Mouse (Mus musculus): Measurements from ENCODE around the gene Atp6v0d1.

The Atp6v0d1 gene

DNA sequence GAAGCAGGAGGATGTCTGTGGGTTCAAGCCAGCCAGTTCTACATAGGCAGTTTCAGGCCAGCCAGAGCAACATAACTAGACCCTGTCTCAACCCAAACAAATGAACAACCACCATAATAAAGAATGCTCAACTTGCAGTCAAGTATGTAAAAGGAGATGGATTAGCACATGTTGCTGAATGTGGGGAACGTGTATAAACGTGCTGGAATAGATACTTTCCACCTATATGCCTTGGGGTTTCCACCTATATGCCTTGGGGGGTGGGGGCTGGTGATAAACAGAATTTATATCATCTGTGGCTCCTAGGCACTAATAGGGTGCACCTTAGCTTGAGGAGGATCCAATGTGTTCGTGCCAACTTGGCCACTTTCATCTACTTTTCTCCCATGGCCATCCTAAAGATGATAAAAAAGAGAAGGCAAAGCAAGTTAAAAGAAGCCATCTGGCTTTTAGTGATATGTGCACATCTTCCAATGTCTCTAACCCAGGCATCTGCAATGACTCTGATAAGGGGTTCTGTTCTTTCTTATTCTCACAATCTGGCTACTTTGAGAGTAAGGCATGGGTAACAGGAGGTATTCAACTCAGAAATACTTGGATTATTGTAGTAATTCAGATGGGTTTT lies 23.7 kb downstream of the Atp6v0d1 start:
- in situ Hi-C loops (cut with MboI, MseI), result no loop called here

DNA sequence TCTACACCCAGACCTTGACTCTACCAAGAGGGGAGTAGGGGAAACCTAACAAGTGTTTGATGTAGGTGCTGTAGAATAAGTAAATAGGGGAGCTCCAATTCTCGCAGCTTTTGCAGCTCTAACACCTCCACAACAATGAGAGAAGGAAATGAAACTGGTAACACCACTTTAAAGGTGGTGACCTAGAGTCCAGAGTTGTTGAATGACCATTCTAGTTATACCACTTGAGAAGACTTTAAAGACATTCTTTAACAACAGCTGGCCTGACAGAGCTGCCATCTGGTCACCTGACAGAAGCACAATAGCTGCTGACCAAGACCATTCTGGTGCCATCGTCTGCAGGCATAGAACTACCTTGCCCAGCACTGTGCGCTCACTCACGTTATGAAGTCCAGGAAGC lies 26.9 kb downstream of the Atp6v0d1 start:
- in situ Hi-C loops (cut with MboI, MseI), result no loop called here

DNA sequence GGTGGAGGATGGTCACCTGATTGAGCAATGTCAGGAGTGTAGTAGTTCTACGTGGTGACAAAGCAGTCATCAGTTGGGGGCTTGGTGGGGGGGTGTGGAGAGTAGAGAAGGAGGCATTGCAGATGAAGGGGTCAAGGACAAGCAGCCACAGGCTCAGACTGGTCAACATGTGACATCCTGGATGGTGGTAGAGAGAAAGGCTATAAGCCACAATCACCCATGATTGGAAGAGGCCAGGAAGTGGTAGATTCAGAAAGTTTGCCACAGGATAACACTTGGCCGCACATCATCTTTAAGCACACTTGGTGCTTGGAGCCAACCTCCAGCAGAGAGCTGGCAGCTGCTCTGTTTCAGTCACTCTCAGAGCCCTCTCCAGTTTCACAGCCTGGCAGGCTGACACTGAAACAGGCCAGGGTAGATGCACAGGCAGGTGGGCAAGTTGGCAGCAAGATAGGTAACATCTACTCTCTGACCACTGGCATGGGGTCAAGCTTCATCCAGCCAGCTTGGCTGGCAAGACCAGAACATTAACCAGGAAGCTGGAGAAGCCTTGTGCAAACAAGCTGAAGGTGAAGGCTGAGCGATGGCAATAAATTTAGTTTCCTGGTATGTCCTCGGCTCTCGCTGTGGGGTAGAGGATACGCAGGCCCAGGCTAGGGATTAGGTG lies 28.7 kb downstream of the Atp6v0d1 start:
- in situ Hi-C loops (cut with MboI, MseI), result no loop called here

DNA sequence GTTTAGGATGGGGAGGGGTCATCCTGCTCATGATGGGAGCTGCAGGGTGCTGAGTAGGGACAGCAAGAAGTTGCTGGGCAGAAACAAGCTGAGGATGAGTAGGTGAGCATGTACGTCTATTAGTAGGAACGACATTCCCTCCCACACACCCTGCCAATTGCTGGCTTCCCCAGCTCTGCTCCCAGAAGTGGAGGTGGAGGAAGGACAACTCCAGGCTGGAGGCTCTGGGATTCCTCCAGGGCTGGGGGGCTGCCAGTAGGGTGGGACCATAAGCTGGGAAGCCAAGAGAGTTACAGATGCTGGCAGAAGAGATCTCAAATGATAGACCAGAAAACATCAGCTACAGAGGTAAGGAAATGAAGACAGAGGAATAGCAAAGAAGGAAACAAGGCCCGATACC lies 29.3 kb downstream of the Atp6v0d1 start:
- in situ Hi-C loops (cut with MboI, MseI), result no loop called here

GRCm38 (mm10) chr8:105533892-105534329 lies 31.9 kb downstream of the Atp6v0d1 start:
- in situ Hi-C loops (cut with MboI, MseI), result no loop called here

DNA sequence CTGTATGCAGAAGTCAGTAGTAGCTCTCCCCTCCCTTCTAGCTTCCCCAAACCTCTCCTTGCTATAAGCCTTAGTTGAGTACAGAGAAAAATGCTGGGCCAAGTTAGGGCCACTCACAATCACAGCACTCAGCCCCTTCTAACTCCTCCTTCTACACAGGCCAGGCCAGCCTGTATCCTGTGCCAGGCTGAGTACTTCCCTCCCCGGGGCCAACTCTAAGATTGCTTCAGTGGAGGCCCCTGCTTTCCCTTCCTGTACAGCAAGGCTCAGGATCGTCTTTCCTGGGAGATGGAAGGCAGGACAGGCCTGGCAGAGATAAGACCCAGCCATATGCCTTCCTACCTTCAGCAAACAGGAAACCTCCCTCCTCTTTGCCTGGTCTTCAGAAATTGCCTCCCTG lies 32.4 kb downstream of the Atp6v0d1 start:
- in situ Hi-C loops (cut with MboI, MseI), result no loop called here

GRCm38 (mm10) chr8:105531774-105532173 lies 34.1 kb downstream of the Atp6v0d1 start:
- in situ Hi-C loops (cut with MboI, MseI), result no loop called here

GRCm38 (mm10) chr8:105529271-105529670 lies 36.6 kb downstream of the Atp6v0d1 start:
- in situ Hi-C loops (cut with MboI, MseI), result no loop called here

GRCm38 (mm10) chr8:105528206-105528605 lies 37.6 kb downstream of the Atp6v0d1 start:
- in situ Hi-C loops (cut with MboI, MseI), result no loop called here

DNA sequence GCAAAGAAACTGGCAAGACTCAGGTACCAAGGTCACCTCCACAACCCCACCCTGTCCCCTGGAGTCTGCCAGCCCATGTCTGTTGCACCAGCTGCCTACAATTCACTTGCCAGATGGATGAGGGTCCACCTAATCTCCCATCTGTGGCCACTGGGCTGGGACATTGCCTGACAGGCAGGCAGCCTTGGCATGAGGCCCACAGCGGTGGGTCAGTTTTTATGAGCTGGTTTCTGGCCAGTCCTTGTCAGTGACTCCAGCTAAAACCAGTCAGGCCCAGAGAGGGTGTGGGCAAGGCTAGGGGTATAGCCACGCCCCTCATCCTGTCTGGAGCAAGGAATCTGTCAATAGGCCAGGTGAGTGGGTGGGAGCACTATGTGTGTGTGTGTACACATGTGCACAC lies 38.7 kb downstream of the Atp6v0d1 start:
- in situ Hi-C loops (cut with MboI, MseI), result no loop called here

- in situ Hi-C loops (cut with MboI, MseI), result no loop called here
Observed at GRCm38 (mm10) chr8:105522890-105523289, 43.0 kb downstream of the Atp6v0d1 start.

DNA sequence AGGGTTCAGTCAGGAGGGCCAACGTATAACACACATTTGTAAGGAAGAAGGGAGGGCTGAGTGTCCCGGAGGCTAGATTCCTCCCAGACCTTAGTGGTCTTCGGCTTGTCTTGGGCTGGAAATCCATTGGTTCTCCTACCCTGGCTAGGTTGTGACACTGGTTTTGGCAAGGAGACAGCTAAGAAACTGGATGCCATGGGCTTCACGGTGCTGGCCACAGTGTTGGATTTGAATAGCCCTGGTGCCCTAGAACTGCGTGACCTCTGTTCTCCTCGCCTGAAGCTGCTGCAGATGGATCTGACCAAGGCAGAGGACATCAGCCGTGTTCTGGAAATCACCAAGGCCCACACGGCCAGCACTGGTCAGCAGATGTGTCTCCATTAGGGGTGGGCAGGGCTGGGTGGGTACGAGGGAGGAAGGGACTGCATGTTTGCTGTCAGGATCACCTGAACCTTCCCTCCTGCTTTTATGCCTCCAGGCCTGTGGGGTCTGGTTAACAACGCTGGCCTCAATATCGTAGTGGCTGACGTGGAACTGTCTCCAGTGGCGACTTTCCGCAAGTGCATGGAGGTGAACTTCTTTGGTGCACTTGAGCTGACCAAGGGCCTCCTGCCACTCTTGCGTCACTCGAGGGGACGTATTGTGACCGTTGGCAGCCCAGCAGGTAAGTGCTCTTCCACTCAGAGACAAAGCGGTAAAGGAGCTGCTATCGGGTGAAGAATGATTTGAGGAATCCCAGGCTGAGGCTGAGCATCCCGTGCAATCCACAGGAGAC lies 43.7 kb downstream of the Atp6v0d1 start:
- in situ Hi-C loops (cut with MboI, MseI), result no loop called here

DNA sequence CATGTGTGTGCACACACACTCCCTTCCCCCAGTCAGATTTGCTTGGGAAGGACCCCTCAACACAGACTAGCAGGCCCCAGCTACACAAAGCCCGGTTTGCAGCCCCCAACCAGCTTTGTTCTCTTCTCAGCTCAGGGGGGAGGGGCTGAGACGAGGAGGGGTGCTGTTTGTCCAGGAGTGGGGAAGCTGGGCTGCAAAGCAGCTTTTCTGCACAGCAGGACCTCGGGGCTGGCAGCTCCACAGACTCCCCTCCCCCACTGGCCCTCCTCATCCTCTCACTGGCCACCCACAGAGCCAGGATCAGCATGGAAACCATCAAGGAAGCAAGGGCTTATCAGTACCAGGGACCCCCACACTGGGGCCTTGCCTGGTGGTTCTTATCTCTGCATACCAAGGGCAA lies 44.8 kb downstream of the Atp6v0d1 start:
- in situ Hi-C loops (cut with MboI, MseI), result no loop called here

- in situ Hi-C loops (cut with MboI, MseI), result no loop called here
Observed at GRCm38 (mm10) chr8:105520521-105520920, 45.3 kb downstream of the Atp6v0d1 start.

DNA sequence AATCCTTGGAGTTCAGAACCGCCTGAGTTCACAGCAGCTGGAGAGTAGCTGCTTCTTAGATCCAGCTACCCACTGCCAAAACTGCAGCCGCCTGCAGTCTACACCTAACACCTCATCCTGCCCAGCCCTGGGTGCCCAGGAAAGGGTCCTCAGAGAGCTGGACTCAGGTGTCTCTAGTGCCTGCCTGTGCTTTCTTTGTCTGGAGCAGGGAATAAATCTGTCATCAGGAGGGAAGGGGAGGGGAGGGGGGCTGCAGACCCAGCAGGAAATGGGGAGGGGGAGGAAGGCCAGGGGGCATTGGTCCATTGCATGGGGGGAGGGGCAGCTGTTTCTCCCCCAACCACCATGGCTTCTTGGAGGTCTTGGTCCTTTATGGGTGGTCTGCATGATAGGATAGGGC lies 46.3 kb downstream of the Atp6v0d1 start:
- in situ Hi-C loops (cut with MboI, MseI), result no loop called here

DNA sequence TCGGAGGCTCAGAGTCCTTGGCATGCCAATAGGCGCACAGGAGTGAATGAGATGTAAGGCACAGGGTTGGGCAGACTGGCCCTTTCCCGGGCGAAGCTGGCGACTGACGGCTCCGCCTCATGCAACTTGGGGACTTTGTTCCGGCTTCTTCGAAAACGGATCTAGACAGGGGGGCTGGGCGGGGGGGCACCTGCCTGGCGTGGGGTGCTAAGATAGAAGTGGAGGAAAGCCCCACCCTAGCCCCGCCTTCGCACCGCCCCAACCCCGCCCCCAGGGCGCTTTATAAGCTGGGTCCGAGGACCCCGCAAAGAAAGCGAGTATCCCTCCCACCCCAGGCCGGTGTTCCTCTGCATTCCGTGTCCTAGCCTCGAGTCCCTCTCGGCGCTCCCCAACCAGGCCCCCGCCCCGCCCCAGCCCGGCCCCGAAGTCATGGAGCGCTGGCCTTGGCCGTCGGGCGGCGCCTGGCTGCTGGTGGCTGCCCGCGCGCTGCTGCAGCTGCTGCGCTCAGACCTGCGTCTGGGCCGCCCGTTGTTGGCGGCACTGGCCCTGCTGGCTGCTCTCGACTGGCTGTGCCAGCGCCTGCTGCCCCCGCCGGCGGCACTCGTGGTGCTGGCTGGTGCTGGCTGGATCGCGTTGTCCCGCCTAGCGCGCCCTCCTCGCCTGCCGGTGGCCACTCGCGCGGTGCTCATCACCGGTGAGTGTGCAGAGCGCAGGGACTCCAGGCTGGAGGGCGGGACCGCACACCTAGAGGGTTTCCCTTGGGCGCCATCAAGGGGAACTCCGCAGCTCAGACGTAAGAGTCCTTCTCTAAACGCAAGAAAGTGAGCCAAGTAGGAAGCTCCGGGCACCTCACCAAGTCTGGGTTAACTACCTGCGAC lies 47.2 kb downstream of the Atp6v0d1 start, which contains the start of gene Hsd11b2:
Hsd11b2 (plus strand) TSS at position 320 of the 878 bp plus-strand sequence.
- in situ Hi-C loops (cut with MboI, MseI), result no loop called here

DNA sequence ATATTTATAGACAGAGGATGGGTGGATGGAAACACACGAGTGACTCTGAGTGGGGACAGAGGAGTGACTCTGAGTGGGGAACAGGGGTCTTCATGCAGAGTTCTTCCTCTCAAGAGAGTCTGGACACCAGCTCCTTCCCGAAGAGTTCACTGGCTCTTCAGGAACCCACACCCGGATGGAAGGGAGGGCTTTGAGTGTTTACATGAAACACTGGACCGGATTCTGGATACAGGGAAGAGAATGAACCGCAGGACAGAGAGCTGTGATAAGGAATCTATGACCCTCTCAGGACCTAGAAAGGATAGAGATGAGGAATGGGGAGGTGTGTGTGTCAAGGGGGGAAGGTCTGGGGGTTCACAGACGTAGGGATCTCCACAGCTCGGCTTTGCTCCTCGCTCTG lies 48.5 kb downstream of the Atp6v0d1 start:
- in situ Hi-C loops (cut with MboI, MseI), result no loop called here

- in situ Hi-C loops (cut with MboI, MseI), result no loop called here
Observed at GRCm38 (mm10) chr8:105516018-105516645, 49.7 kb downstream of the Atp6v0d1 start.

GRCm38 (mm10) chr8:105514656-105515055 lies 51.2 kb downstream of the Atp6v0d1 start:
- in situ Hi-C loops (cut with MboI, MseI), result no loop called here

DNA sequence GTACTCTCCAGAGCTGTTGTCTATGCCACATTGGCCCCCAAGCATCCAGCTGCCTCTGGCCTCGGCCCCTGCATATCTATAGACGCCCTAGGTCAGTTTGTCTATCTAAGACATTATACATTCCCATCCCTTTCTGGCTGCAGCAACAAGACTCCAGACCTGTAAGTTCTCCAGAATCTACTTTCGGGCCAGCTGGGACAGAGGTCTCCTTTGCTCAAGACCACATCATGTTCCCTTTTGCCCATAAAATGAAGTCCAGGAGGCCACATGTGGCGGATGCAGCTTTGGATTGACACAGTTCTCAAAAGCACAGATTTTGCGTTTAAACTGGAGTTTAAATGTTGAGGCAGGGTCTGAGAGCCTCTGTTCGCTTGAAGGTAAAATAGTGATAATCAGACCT lies 51.7 kb downstream of the Atp6v0d1 start:
- in situ Hi-C loops (cut with MboI, MseI), result no loop called here

Data from T-helper 2 cell (primary cell).